Mouse (Mus musculus) forebrain, embryonic 13.5 days (tissue): ENCODE measurements around the gene Fry. TPM values are rescaled to one million over a fixed set of nuclear protein-coding genes. Genes with fewer than 3 reads are reported as not detected.

Source experiments
- ATAC-seq: fragments of 200-750 bp; cut with Nextera tagmentation; 2 replicates; pipeline ENCODE4 v1.8.0; 2017
- H3K27ac ChIP-seq: fragments of 300-500 bp; sonication (generic); 2 replicates; pipeline ENCODE4 v1.5.1; 2015; ENCODE audit warnings: inconsistent platforms, mild to moderate bottlenecking, moderate library complexity
- H3K27me3 ChIP-seq: fragments of 300-500 bp; sonication (generic); 2 replicates; pipeline ENCODE4 v1.6.1; 2015; ENCODE audit warnings: mild to moderate bottlenecking, inconsistent platforms
- H3K36me3 ChIP-seq: fragments of 300-500 bp; sonication (generic); 2 replicates; pipeline ENCODE4 v1.6.1; 2015; ENCODE audit warnings: mild to moderate bottlenecking, inconsistent platforms; ENCODE audit not compliant: poor library complexity, severe bottlenecking
- H3K4me1 ChIP-seq: fragments of 300-500 bp; sonication (generic); 2 replicates; pipeline ENCODE4 v1.6.1; 2015; ENCODE audit warnings: inconsistent platforms
- H3K4me2 ChIP-seq: fragments of 300-500 bp; sonication (generic); 2 replicates; pipeline ENCODE4 v1.6.1; 2015; ENCODE audit warnings: inconsistent platforms, mild to moderate bottlenecking, moderate library complexity
- H3K4me3 ChIP-seq: fragments of 300-500 bp; sonication (generic); 2 replicates; pipeline ENCODE4 v1.5.1; 2015; ENCODE audit warnings: mild to moderate bottlenecking, inconsistent platforms
- H3K9ac ChIP-seq: fragments of 300-500 bp; sonication (generic); 2 replicates; pipeline ENCODE4 v1.6.1; 2015; ENCODE audit warnings: mild to moderate bottlenecking, inconsistent platforms
- H3K9me3 ChIP-seq: fragments of 300-500 bp; sonication (generic); replicated peaks from 2 replicates; pipeline ENCODE4 v1.6.1; 2016; ENCODE audit warnings: inconsistent platforms
- WGBS: fragments of 180-500 bp; shearing (Covaris S2); methylation state at CpG from one replicate; pipeline ENCODE4 v1.1.7; 2015; 5-methylcytosine and 5-hydroxymethylcytosine counted together
- polyA plus RNA-seq: library from polyadenylated mRNA; unstranded; fragments of >200 nt; fragmentation: Nextera tagmentation; extraction: Ambion mirVana; gene quantifications from 2 replicates; pipeline ENCODE4 v1.2.1, GENCODE M21; 2015

Fry gene
- polyA plus RNA-seq, 1 experiment from 2014 or later: 20.8 TPM

- no peak overlapping the region for H3K9ac ChIP-seq
- H3K27ac ChIP-seq: no peak overlapping the region
- no peak overlapping the region for H3K4me3 ChIP-seq
- H3K4me1 ChIP-seq: no peaks in the 10 kb centered on the region
- 55% methylated on average over 18 of the region's 18 CpGs for WGBS
- H3K4me2 ChIP-seq: no peak overlapping the region
- no peaks in the 10 kb centered on the region for H3K27me3 ChIP-seq
- H3K9me3 ChIP-seq: 0 out of 2 replicates have a peak, but pooled peaks cover 3% of the 10 kb centered on the region
- no peak for ATAC-seq
- H3K36me3 ChIP-seq: no peaks in the 10 kb centered on the region
Observed at GRCm38 (mm10) chr5:150207596-150207995, 89.2 kb downstream of the Fry start.

- Histone ChIP-seq H3K36me3 (no peaks in the 10 kb centered on the region), H3K4me2 (no peak overlapping the region), H3K27ac (no peak overlapping the region), H3K4me3 (no peak overlapping the region), H3K9me3 (0 out of 2 replicates have a peak, but pooled peaks cover 3% of the 10 kb centered on the region), H3K9ac (no peak overlapping the region), H3K27me3 (no peaks in the 10 kb centered on the region), H3K4me1 (no peaks in the 10 kb centered on the region)
- 56% methylated on average over 7 of the region's 7 CpGs for WGBS
- no peak for ATAC-seq
Observed at GRCm38 (mm10) chr5:150208009-150208408, 89.6 kb downstream of the Fry start.

GRCm38 (mm10) chr5:150214081-150214480 lies 95.6 kb downstream of the Fry start:
- Histone ChIP-seq H3K4me1 (no peaks in the 10 kb centered on the region), H3K27me3 (no peaks in the 10 kb centered on the region), H3K27ac (no peak overlapping the region), H3K9ac (no peak overlapping the region), H3K36me3 (no peaks in the 10 kb centered on the region), H3K4me3 (no peak overlapping the region), H3K4me2 (no peak overlapping the region), H3K9me3 (0 out of 2 replicates have a peak, but pooled peaks cover 3% of the 10 kb centered on the region)
- 87% methylated on average over 6 of the region's 6 CpGs for WGBS
- ATAC-seq: no peak

- Histone ChIP-seq H3K4me3 (no peak overlapping the region), H3K4me1 (no peaks in the 10 kb centered on the region), H3K27ac (no peak overlapping the region), H3K9ac (no peak overlapping the region), H3K27me3 (no peaks in the 10 kb centered on the region), H3K4me2 (no peak overlapping the region), H3K9me3 (0 out of 2 replicates have a peak, but pooled peaks cover 3% of the 10 kb centered on the region), H3K36me3 (no peaks in the 10 kb centered on the region)
- ATAC-seq: no peak
- 73% methylated on average over 11 of the region's 11 CpGs for WGBS
Observed at GRCm38 (mm10) chr5:150216066-150216465, 97.6 kb downstream of the Fry start.

GRCm38 (mm10) chr5:150219457-150219856 lies 101.0 kb downstream of the Fry start:
- Histone ChIP-seq H3K4me3 (no peak overlapping the region), H3K4me1 (no peaks in the 10 kb centered on the region), H3K4me2 (no peak overlapping the region), H3K36me3 (no peaks in the 10 kb centered on the region), H3K9ac (no peak overlapping the region), H3K9me3 (0 out of 2 replicates have a peak, but pooled peaks cover 3% of the 10 kb centered on the region), H3K27me3 (no peaks in the 10 kb centered on the region), H3K27ac (no peak overlapping the region)
- WGBS: 85% methylated on average over 8 of the region's 8 CpGs
- no peak for ATAC-seq

- Histone ChIP-seq H3K4me3 (no peak overlapping the region), H3K36me3 (no peaks in the 10 kb centered on the region), H3K4me2 (no peak overlapping the region), H3K4me1 (no peaks in the 10 kb centered on the region), H3K27ac (no peak overlapping the region), H3K9ac (no peak overlapping the region), H3K27me3 (no peaks in the 10 kb centered on the region), H3K9me3 (0 out of 2 replicates have a peak, but pooled peaks cover 3% of the 10 kb centered on the region)
- ATAC-seq: no peak
- WGBS: 34% methylated on average over 7 of the region's 7 CpGs
Observed at GRCm38 (mm10) chr5:150220333-150220732, 101.9 kb downstream of the Fry start.

GRCm38 (mm10) chr5:150221806-150222205 lies 103.4 kb downstream of the Fry start:
- H3K36me3 ChIP-seq: no peaks in the 10 kb centered on the region

GRCm38 (mm10) chr5:150223546-150224239 lies 105.2 kb downstream of the Fry start:
- no peak for ATAC-seq
- WGBS: 87% methylated on average over 10 of the region's 10 CpGs
- H3K9ac ChIP-seq: no peak overlapping the region
- no peak overlapping the region for H3K4me3 ChIP-seq
- H3K9me3 ChIP-seq: no peaks in the 10 kb centered on the region
- H3K4me2 ChIP-seq: no peak overlapping the region
- no peaks in the 10 kb centered on the region for H3K27me3 ChIP-seq
- H3K4me1 ChIP-seq: no peaks in the 10 kb centered on the region
- H3K36me3 ChIP-seq: no peaks in the 10 kb centered on the region
- H3K27ac ChIP-seq: no peak overlapping the region

More at GRCm38 (mm10) chr5:150221806-150222205, 103.4 kb downstream of the Fry start:
- H3K4me1 ChIP-seq: no peaks in the 10 kb centered on the region
- 83% methylated on average over 6 of the region's 6 CpGs for WGBS
- no peak overlapping the region for H3K9ac ChIP-seq
- H3K9me3 ChIP-seq: 0 out of 2 replicates have a peak, but pooled peaks cover 3% of the 10 kb centered on the region
- no peak for ATAC-seq
- no peak overlapping the region for H3K4me2 ChIP-seq
- H3K4me3 ChIP-seq: no peak overlapping the region
- no peak overlapping the region for H3K27ac ChIP-seq
- H3K27me3 ChIP-seq: no peaks in the 10 kb centered on the region

GRCm38 (mm10) chr5:150229086-150229485 lies 110.6 kb downstream of the Fry start:
- ATAC-seq: no peak
- no peak overlapping the region; the same call in 1 of the 2 replicates for H3K27ac ChIP-seq
- H3K9me3 ChIP-seq: no peaks in the 10 kb centered on the region
- no peak overlapping the region for H3K9ac ChIP-seq
- no peaks in the 10 kb centered on the region for H3K36me3 ChIP-seq
- no peak overlapping the region for H3K4me2 ChIP-seq
- no peaks in the 10 kb centered on the region for H3K27me3 ChIP-seq
- WGBS: 72% methylated on average over 5 of the region's 5 CpGs
- no peaks in the 10 kb centered on the region for H3K4me1 ChIP-seq
- H3K4me3 ChIP-seq: no peak overlapping the region

GRCm38 (mm10) chr5:150229776-150230175 lies 111.3 kb downstream of the Fry start:
- no peak overlapping the region for H3K9ac ChIP-seq
- no peak overlapping the region for H3K4me2 ChIP-seq
- no peak overlapping the region for H3K4me3 ChIP-seq
- 85% methylated on average over 4 of the region's 4 CpGs for WGBS
- H3K27me3 ChIP-seq: no peaks in the 10 kb centered on the region
- no peak for ATAC-seq
- H3K36me3 ChIP-seq: no peaks in the 10 kb centered on the region
- H3K9me3 ChIP-seq: no peaks in the 10 kb centered on the region
- H3K4me1 ChIP-seq: no peaks in the 10 kb centered on the region
- no peak overlapping the region for H3K27ac ChIP-seq

GRCm38 (mm10) chr5:150232159-150233150 lies 114.0 kb downstream of the Fry start:
- 30% methylated on average over 18 of the region's 21 CpGs for WGBS
- peak; percentile 36 for ATAC-seq
- no peak overlapping the region for H3K4me3 ChIP-seq

More at GRCm38 (mm10) chr5:150232159-150233150, 114.0 kb downstream of the Fry start:
- no peak overlapping the region for H3K27ac ChIP-seq
- H3K4me2 ChIP-seq: peak overlapping the region; percentile 20
- no peak overlapping the region for H3K9ac ChIP-seq
- no peaks in the 10 kb centered on the region for H3K4me1 ChIP-seq
- no peaks in the 10 kb centered on the region for H3K9me3 ChIP-seq
- H3K36me3 ChIP-seq: no peaks in the 10 kb centered on the region
- H3K27me3 ChIP-seq: no peaks in the 10 kb centered on the region
